Mouse (Mus musculus) C2C12 (cell line): ENCODE data around the gene Eno2. TPM values are rescaled to one million over a fixed set of nuclear protein-coding genes. Genes with fewer than 3 reads are reported as not detected.

Experiments used
- H3K27me3 ChIP-seq: one replicate; pipeline ENCODE4 v1.6.1; 2011; ENCODE audit not compliant: control insufficient read depth, insufficient read depth, insufficient read length
- H3K36me3 ChIP-seq: one replicate; pipeline ENCODE4 v1.6.1; 2011; ENCODE audit not compliant: control insufficient read depth, insufficient read depth
- H3K4me3 ChIP-seq: one replicate; pipeline ENCODE4 v1.5.1; 2011; ENCODE audit warnings: mild to moderate bottlenecking, control low read depth; ENCODE audit not compliant: poor library complexity, insufficient read depth, severe bottlenecking
- H3K79me2 ChIP-seq: one replicate; pipeline ENCODE4 v1.6.1; 2011; ENCODE audit not compliant: control insufficient read depth, insufficient read depth
- H3K79me3 ChIP-seq: one replicate; pipeline ENCODE4 v1.6.1; 2011; ENCODE audit warnings: low read depth, control low read depth
- H3ac ChIP-seq: one replicate; pipeline ENCODE3; 2011; ENCODE audit warnings: low read depth; ENCODE audit not compliant: control insufficient read depth, insufficient read length
- CEBPB ChIP-seq: IDR thresholded peaks from one replicate; pipeline ENCODE4 v1.6.1; 2011; ENCODE audit warnings: low read depth, mild to moderate bottlenecking, control low read depth, moderate library complexity
- CTCF ChIP-seq: IDR thresholded peaks from one replicate; pipeline ENCODE4 v1.5.1; 2011; ENCODE audit not compliant: control insufficient read depth, insufficient read depth, insufficient read length
- FOSL1 ChIP-seq: IDR thresholded peaks from one replicate; pipeline ENCODE4 v1.8.0; 2011; ENCODE audit warnings: mild to moderate bottlenecking, low read length; ENCODE audit not compliant: poor library complexity, insufficient read depth, severe bottlenecking
- MAX ChIP-seq: IDR thresholded peaks from one replicate; pipeline ENCODE4 v1.6.1; 2011; ENCODE audit warnings: mild to moderate bottlenecking, control low read depth
- MYOD1 ChIP-seq: IDR thresholded peaks from one replicate; pipeline ENCODE4 v1.6.1; 2011; ENCODE audit warnings: low read depth; ENCODE audit not compliant: control insufficient read depth, insufficient read length
- MYOG ChIP-seq: IDR thresholded peaks from one replicate; pipeline ENCODE4 v1.6.1; 2011; ENCODE audit not compliant: control insufficient read depth, insufficient read length; ENCODE audit errors: extremely low read depth
- USF1 ChIP-seq: IDR thresholded peaks from one replicate; pipeline ENCODE4 v1.6.1; 2011; ENCODE audit warnings: low read depth, mild to moderate bottlenecking, control low read depth, moderate library complexity
- polyA plus RNA-seq: library from polyadenylated mRNA; unstranded; fragments of >200 nt; fragmentation: generic; extraction: Trizol; gene quantifications from one replicate; pipeline ENCODE4 v1.2.1, GENCODE M21; 2012; ENCODE audit warnings: missing spikeins

Gene Eno2
- polyA plus RNA-seq, 1 experiment = 5.5 TPM

- Histone ChIP-seq H3K36me3 (peaks cover 32% of the 10 kb centered on the region), H3K79me2 (peaks cover 33% of the 10 kb centered on the region), H3K4me3 (peak within 1 kb of the TSS; percentile 49), H3K27me3 (no peaks in the 10 kb centered on the region), H3ac (peak within 1 kb of the TSS; percentile 66), H3K79me3 (peaks cover 29% of the 10 kb centered on the region)
- TF ChIP-seq MYOD1 (peak; percentile 48), CTCF (no peak), MAX (peak; percentile 40)
Observed at GRCm38 (mm10) chr6:124808358-124809012, 39.0 kb upstream of the Eno2 start, which contains the start of gene Spsb2. Spsb2 (plus strand) TSS chr6:124808661.

- no peak for TF ChIP-seq FOSL1
- TF ChIP-seq USF1 = no peak
- TF ChIP-seq CTCF = no peak
- TF ChIP-seq MYOD1 = no peak
- no peak for TF ChIP-seq CEBPB
- TF ChIP-seq MAX = no peak
- no peak for TF ChIP-seq MYOG
- Histone ChIP-seq H3K36me3 (peaks cover 32% of the 10 kb centered on the region), H3K79me3 (peaks cover 23% of the 10 kb centered on the region), H3K79me2 (peaks cover 28% of the 10 kb centered on the region), H3K27me3 (no peaks in the 10 kb centered on the region), H3ac (no peak overlapping the region), H3K4me3 (no peak overlapping the region)
Observed at GRCm38 (mm10) chr6:124807986-124808357, 38.5 kb upstream of the Eno2 start.

DNA sequence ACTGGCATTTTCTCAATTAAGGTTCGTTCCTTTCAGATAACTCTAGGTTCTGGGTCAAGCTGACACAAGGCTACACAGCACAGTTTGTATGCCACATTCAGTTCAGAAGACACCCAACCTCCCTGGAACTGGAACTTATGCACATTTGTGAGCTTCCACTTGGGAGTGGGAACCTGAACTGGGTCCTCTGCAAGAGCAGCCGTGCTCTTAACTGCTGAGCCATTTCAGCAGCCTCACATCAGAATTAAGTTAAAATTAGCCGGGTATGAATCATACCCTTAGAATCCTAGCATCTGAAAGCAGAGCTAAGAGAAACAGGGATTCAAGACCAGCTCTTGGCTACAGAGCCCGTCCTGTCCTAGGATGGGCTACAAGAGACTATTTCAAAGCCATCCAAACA is 37.9 kb upstream of the Eno2 start:
- Histone ChIP-seq H3K4me3 (no peak overlapping the region), H3K36me3 (peaks cover 27% of the 10 kb centered on the region), H3ac (no peak overlapping the region), H3K27me3 (no peaks in the 10 kb centered on the region), H3K79me3 (peaks cover 17% of the 10 kb centered on the region), H3K79me2 (peaks cover 22% of the 10 kb centered on the region)
- no peak for TF ChIP-seq CEBPB
- TF ChIP-seq CTCF = no peak
- TF ChIP-seq USF1 = no peak

- H3ac ChIP-seq = no peak overlapping the region
- H3K36me3 ChIP-seq = peaks cover 20% of the 10 kb centered on the region
Observed at GRCm38 (mm10) chr6:124806446-124807140, 37.1 kb upstream of the Eno2 start.

DNA sequence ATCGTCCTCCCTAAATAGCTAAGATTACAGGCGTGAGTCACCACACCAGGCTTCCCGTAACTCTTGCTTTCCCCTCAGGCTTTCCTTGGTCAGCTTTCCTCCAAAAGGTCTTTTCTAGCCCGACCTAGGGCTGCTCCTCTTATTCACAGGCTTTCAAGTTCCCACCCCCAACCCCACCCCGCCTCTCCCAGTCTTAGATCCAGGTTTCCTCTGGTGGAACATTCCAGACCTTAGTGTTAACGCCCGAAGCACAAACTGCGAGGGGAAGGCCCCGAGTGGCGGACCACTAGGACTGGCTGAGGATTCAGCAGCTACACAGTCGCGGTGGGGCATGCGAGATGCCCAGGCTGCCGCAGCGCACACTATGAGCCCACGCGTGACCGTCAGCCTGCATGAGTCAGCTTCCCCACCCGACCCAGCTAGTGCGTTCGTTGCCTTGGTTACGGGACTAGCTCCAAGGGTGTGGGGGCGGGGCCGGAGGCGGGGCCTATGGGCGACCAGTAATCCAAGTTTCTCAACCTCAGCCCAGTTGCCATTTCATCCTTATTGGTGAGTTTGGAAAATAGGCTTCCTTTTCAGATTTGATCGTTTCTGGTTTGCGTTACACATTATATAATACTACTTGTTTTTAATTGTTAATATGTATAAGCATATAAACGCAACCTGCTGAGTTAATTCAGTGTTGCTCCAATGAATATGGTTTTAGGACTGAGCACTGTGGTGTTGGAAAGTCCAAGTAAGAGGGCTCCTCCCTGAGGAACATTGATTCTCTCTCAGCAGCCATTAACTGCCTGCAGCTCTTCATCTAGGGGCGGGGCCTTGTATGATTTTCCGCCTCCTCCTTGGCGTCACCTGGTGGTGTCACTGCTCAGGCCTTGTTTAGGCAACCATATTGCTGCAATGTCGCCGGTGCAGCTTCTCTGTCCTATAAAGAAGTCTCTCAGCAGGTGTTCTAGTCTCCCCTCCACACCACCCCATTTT is 36.2 kb upstream of the Eno2 start:
- Histone ChIP-seq H3K27me3 (no peaks in the 10 kb centered on the region), H3K4me3 (peak overlapping the region; percentile 22), H3ac (peak overlapping the region; percentile 46), H3K36me3 (peaks cover 10% of the 10 kb centered on the region), H3K79me3 (peaks cover 6% of the 10 kb centered on the region), H3K79me2 (peaks cover 9% of the 10 kb centered on the region)
- TF ChIP-seq FOSL1 (peak; percentile 10), MYOD1 (no peak), CTCF (no peak), MYOG (no peak), CEBPB (peak; percentile 32), USF1 (no peak), MAX (peak; percentile 40)

More at GRCm38 (mm10) chr6:124806446-124807140, 37.1 kb upstream of the Eno2 start:
- Histone ChIP-seq H3K27me3 (no peaks in the 10 kb centered on the region), H3K4me3 (no peak overlapping the region), H3K79me2 (peaks cover 14% of the 10 kb centered on the region), H3K79me3 (peaks cover 10% of the 10 kb centered on the region)
- TF ChIP-seq USF1 (no peak), MYOG (no peak), FOSL1 (no peak), CEBPB (no peak), CTCF (no peak), MYOD1 (no peak), MAX (no peak)
